Mouse (Mus musculus) heart, postnatal 0 days (tissue): ENCODE measurements around the gene Acvr1b.

Experiments used
- CTCF ChIP-seq: IDR thresholded peaks from 2 replicates; pipeline ENCODE4 v1.5.1; 2016; ENCODE audit warnings: antibody characterized with exemption, control low read depth, low read depth
- EP300 ChIP-seq: IDR thresholded peaks from 2 replicates; pipeline ENCODE4 v1.6.1; 2016; ENCODE audit warnings: antibody characterized with exemption, low read depth

GRCm38 (mm10) chr15:101210998-101211613 lies 37.2 kb downstream of the Acvr1b start:
- TF ChIP-seq CTCF (no peak), EP300 (no peak)
